Mouse (Mus musculus): ENCODE measurements around the gene 1700034J05Rik. TPM values are rescaled to one million over a fixed set of nuclear protein-coding genes. Genes with fewer than 3 reads are reported as not detected.

1700034J05Rik gene
- polyA plus RNA-seq, 2 experiments, result 0.56 TPM; not detected in 1

DNA sequence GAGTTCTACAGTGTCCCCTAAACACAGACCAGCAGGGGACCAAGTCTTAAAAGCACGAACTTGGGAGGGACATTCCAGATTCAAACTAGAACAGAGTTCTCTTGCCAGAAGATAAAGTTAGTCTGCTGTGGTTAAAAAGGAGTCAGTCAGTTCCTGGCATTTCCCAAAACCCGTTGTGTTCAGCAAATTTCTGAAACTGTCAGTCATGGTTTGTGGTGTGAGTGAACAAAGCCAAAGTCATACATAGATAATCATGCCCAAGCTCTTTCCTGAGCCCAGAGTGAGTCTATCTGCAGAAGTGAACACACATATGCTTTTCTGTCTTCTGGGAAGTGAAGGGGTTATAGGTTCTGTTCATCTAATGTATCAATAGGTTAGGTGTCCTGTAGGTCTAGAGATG, 45.4 kb downstream of the 1700034J05Rik start:
- WGBS, result 66% methylated on average over 2 of the region's 2 CpGs
- Histone ChIP-seq H3K27ac (replicated peaks; ENCODE audit: low read depth, low read length) (no peak overlapping the region), H3K4me2 (replicated peaks; ENCODE audit: low read depth, low read length, severe bottlenecking) (no peak overlapping the region)

DNA sequence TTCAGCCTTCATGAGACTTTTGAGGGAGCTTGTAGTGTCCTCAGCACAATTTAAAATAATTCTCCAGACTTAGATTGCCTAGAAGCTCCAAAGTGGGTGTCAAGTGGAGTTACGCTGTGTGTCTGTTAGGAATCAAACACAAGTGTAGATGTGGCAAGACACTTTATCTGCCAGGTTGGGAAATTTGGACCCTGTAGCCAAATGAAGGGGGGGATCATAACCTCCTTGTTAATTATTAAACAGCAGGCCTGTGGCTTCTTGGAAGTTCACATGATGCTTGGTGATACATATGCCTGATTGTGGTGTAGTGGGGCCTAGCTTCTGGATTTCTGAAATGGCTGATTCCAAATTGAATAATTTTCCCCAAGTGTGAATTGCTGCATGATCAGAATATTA, 46.4 kb downstream of the 1700034J05Rik start:
- WGBS, result 97% methylated on average over 1 of the region's 1 CpGs
- ATAC-seq (ENCODE audit: low FRiP score, low read depth), result no peak

More for the DNA sequence above, 45.4 kb downstream of the 1700034J05Rik start:
- Histone ChIP-seq H3K4me1 (ENCODE audit: control insufficient read depth, insufficient read depth, low read length) (peaks cover 25% of the 10 kb centered on the region), H3K9me3 (ENCODE audit: control insufficient read depth, low read length) (no peaks in the 10 kb centered on the region), H3K36me3 (ENCODE audit: control insufficient read depth, insufficient read depth, low read length) (0 out of 2 replicates have a peak, but pooled peaks cover 5% of the 10 kb centered on the region), H3K27me3 (ENCODE audit: control insufficient read depth, insufficient read depth, low read length) (no peaks in the 10 kb centered on the region), H3K9ac (ENCODE audit: low read depth, low read length, severe bottlenecking) (no peak overlapping the region), H3K4me3 (replicated peaks; ENCODE audit: low read length) (no peak overlapping the region)
- DNase-seq (ENCODE audit: low spot score), result no peak
- TF ChIP-seq POLR2A (IDR thresholded peaks at IDR 0.05; ENCODE audit: borderline replicate concordance, extremely low read depth, insufficient read depth, insufficient read length), result no peak
- ATAC-seq (ENCODE audit: low FRiP score, low read depth), result no peak

DNA sequence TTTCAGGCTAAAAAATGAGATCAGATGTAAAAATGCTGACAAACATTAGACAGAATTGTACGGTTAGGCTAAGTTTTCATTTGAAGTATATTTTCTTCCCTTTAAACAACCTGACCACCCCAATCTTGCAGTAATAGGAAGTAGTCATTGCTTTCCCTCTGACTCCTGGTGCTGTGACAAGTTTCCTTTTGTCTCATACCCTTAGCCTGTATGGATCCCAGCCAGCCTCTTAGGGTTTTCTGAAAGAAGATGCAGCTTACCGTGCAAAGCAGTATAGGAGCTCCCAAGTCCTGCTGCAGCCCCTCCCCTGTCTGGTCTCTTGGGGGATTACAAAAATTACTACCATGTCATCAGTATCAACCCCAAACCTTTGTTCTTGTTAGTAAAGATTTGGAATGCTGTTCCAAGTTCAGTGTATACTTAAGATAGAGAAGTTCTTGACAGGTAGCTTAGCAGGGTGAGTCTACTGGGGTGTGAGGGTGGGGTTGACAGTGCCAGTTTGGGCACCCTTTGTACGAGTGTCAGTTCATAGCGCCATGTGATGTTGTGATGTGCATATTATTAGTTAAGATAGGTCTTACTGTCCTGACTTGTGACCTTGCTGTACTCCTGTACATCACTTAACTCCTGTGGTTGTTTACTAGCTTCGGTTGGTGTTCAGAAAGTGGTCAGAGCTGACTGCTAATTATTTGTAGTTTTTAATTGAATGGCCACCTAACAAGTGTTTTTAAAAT, 47.0 kb downstream of the 1700034J05Rik start:
- no peak overlapping the region for H3K4me2 ChIP-seq (replicated peaks; ENCODE audit: low read depth, low read length, severe bottlenecking)
- no peak overlapping the region for H3K4me3 ChIP-seq (replicated peaks; ENCODE audit: low read length)
- H3K27me3 ChIP-seq (ENCODE audit: control insufficient read depth, insufficient read depth, low read length), result no peaks in the 10 kb centered on the region
- H3K27ac ChIP-seq (replicated peaks; ENCODE audit: low read depth, low read length), result no peak overlapping the region
- no peak for DNase-seq (ENCODE audit: low spot score)
- 80% methylated on average over 5 of the region's 5 CpGs for WGBS
- ATAC-seq (ENCODE audit: low FRiP score, low read depth), result no peak
- no peak overlapping the region for H3K9ac ChIP-seq (ENCODE audit: low read depth, low read length, severe bottlenecking)
- TF ChIP-seq POLR2A (IDR thresholded peaks at IDR 0.05; ENCODE audit: borderline replicate concordance, extremely low read depth, insufficient read depth, insufficient read length), result no peak
- H3K36me3 ChIP-seq (ENCODE audit: control insufficient read depth, insufficient read depth, low read length), result 0 out of 2 replicates have a peak, but pooled peaks cover 5% of the 10 kb centered on the region
- no peaks in the 10 kb centered on the region for H3K9me3 ChIP-seq (ENCODE audit: control insufficient read depth, low read length)
- H3K4me1 ChIP-seq (ENCODE audit: control insufficient read depth, insufficient read depth, low read length), result peaks cover 9% of the 10 kb centered on the region

More for the DNA sequence above, 46.4 kb downstream of the 1700034J05Rik start:
- H3K27me3 ChIP-seq (ENCODE audit: control insufficient read depth, insufficient read depth, low read length), result no peaks in the 10 kb centered on the region
- no peak for TF ChIP-seq POLR2A (IDR thresholded peaks at IDR 0.05; ENCODE audit: borderline replicate concordance, extremely low read depth, insufficient read depth, insufficient read length)
- no peak for DNase-seq (ENCODE audit: low spot score)
- H3K4me3 ChIP-seq (replicated peaks; ENCODE audit: low read length), result no peak overlapping the region
- peaks cover 15% of the 10 kb centered on the region for H3K4me1 ChIP-seq (ENCODE audit: control insufficient read depth, insufficient read depth, low read length)
- no peak overlapping the region for H3K4me2 ChIP-seq (replicated peaks; ENCODE audit: low read depth, low read length, severe bottlenecking)
- no peaks in the 10 kb centered on the region for H3K9me3 ChIP-seq (ENCODE audit: control insufficient read depth, low read length)
- H3K9ac ChIP-seq (ENCODE audit: low read depth, low read length, severe bottlenecking), result no peak overlapping the region
- H3K27ac ChIP-seq (replicated peaks; ENCODE audit: low read depth, low read length), result no peak overlapping the region
- H3K36me3 ChIP-seq (ENCODE audit: control insufficient read depth, insufficient read depth, low read length), result 0 out of 2 replicates have a peak, but pooled peaks cover 5% of the 10 kb centered on the region

DNA sequence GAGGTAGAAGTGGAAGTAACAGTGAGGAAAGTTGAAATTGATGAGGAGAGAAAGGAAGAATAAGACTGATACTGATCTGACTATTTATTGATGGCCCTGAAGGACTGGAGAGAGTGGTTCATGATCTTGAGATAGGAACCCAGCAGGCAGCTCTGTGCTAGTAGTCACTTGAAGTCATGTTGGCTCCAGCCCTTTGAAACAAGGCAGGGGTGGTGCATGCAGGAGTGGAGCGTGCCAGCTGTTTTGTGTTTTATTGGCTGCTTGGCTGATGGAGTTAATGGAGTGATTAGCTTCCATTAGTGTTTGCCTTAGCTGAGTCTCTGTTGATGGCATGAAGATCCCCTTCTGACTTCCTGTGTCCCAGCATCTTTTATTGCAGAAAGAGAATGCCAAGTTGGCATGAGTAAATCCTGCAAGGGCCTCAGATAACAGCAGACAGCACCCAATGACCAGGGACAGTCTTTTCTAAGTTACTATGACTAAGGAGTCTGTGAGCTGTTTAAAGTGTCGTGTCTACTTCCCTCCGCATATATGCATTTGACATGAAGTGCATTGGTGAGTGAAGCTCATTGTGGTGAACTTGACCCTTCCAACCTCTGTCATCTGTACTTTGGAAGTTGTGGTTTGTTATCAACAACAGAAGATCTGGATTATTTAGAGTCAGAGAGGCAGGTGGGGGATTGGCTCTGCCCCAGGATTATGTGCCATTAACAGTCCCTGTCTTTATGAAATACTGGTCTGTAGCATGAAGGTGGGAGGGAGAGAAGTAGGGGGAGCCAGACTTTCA, 48.0 kb downstream of the 1700034J05Rik start:
- Histone ChIP-seq H3K4me3 (replicated peaks; ENCODE audit: low read length) (no peak overlapping the region), H3K4me1 (ENCODE audit: control insufficient read depth, insufficient read depth, low read length) (peaks cover 3% of the 10 kb centered on the region; the same call in 1 of the 2 replicates), H3K9me3 (ENCODE audit: control insufficient read depth, low read length) (no peaks in the 10 kb centered on the region), H3K27me3 (ENCODE audit: control insufficient read depth, insufficient read depth, low read length) (no peaks in the 10 kb centered on the region), H3K27ac (replicated peaks; ENCODE audit: low read depth, low read length) (no peak overlapping the region), H3K4me2 (replicated peaks; ENCODE audit: low read depth, low read length, severe bottlenecking) (no peak overlapping the region), H3K36me3 (ENCODE audit: control insufficient read depth, insufficient read depth, low read length) (0 out of 2 replicates have a peak, but pooled peaks cover 5% of the 10 kb centered on the region), H3K9ac (ENCODE audit: low read depth, low read length, severe bottlenecking) (no peak overlapping the region)
- no peak for ATAC-seq (ENCODE audit: low FRiP score, low read depth)
- 81% methylated on average over 3 of the region's 3 CpGs for WGBS
- no peak for DNase-seq (ENCODE audit: low spot score)
- TF ChIP-seq POLR2A (IDR thresholded peaks at IDR 0.05; ENCODE audit: borderline replicate concordance, extremely low read depth, insufficient read depth, insufficient read length), result no peak

DNA sequence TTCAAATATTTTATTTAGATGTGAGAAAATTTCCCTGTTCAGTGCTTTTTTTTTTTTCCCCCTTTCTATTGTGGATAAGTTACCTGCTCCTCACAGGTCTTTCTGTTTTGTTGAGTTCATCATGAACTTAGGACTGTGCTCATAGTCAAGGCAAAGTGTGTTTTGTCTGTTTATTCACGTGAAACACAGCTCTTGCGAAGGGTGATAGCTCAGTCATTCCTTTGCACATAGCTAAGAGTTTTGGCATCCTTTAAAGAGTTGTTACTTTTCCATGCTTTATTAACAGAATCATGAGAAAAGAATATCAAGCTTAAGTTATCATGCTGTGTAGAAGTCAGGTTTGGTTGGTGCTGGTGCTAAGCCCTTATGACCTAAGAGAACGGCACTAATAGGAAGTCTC, 49.5 kb downstream of the 1700034J05Rik start:
- no peak overlapping the region for H3K4me2 ChIP-seq (replicated peaks; ENCODE audit: low read depth, low read length, severe bottlenecking)
- H3K9ac ChIP-seq (ENCODE audit: low read depth, low read length, severe bottlenecking), result no peak overlapping the region
- no peaks in the 10 kb centered on the region for H3K9me3 ChIP-seq (ENCODE audit: control insufficient read depth, low read length)
- TF ChIP-seq POLR2A (IDR thresholded peaks at IDR 0.05; ENCODE audit: borderline replicate concordance, extremely low read depth, insufficient read depth, insufficient read length), result no peak
- H3K4me3 ChIP-seq (replicated peaks; ENCODE audit: low read length), result no peak overlapping the region
- no peak for DNase-seq (ENCODE audit: low spot score)
- 91% methylated on average over 3 of the region's 3 CpGs for WGBS
- no peaks in the 10 kb centered on the region for H3K36me3 ChIP-seq (ENCODE audit: control insufficient read depth, insufficient read depth, low read length)
- no peak for ATAC-seq (ENCODE audit: low FRiP score, low read depth)
- no peaks in the 10 kb centered on the region for H3K27me3 ChIP-seq (ENCODE audit: control insufficient read depth, insufficient read depth, low read length)
- no peak overlapping the region for H3K27ac ChIP-seq (replicated peaks; ENCODE audit: low read depth, low read length)
- no peaks in the 10 kb centered on the region for H3K4me1 ChIP-seq (ENCODE audit: control insufficient read depth, insufficient read depth, low read length)
